Mouse (Mus musculus) 416B (cell line): ENCODE data around the gene Chpf2.

Source experiments
- DNase-seq: peaks from one replicate; pipeline ENCODE4 v3.0.0; 2011; ENCODE audit warnings: low read depth

Chpf2 gene

GRCm38 (mm10) chr5:24605321-24605979, 18.9 kb downstream of the Chpf2 start:
- no peak for DNase-seq

GRCm38 (mm10) chr5:24605980-24606665, 19.6 kb downstream of the Chpf2 start:
- DNase-seq = no peak

- DNase-seq = no peak
Observed at GRCm38 (mm10) chr5:24609388-24609787, 22.8 kb downstream of the Chpf2 start.

- DNase-seq = no peak
Observed at GRCm38 (mm10) chr5:24611366-24612301, 25.1 kb downstream of the Chpf2 start.

- no peak for DNase-seq
Observed at GRCm38 (mm10) chr5:24612302-24612649, 25.7 kb downstream of the Chpf2 start.

- no peak for DNase-seq
Observed at GRCm38 (mm10) chr5:24615097-24615496, 28.6 kb downstream of the Chpf2 start.

- DNase-seq = no peak
Observed at GRCm38 (mm10) chr5:24618921-24619320, 32.4 kb downstream of the Chpf2 start.

GRCm38 (mm10) chr5:24620116-24620515, 33.6 kb downstream of the Chpf2 start:
- DNase-seq = no peak

- no peak for DNase-seq
Observed at GRCm38 (mm10) chr5:24620626-24621025, 34.1 kb downstream of the Chpf2 start.

- DNase-seq = no peak
Observed at GRCm38 (mm10) chr5:24622386-24623040, 36.0 kb downstream of the Chpf2 start.

- no peak for DNase-seq
Observed at GRCm38 (mm10) chr5:24623041-24623985, 36.8 kb downstream of the Chpf2 start.

GRCm38 (mm10) chr5:24623986-24624821, 37.7 kb downstream of the Chpf2 start, which contains the start of gene Smarcd3:
TSS of gene Smarcd3 (minus strand) at chr5:24624411.
- DNase-seq = no peak

GRCm38 (mm10) chr5:24624822-24625120, 38.2 kb downstream of the Chpf2 start:
- DNase-seq = no peak

- DNase-seq = no peak
Observed at GRCm38 (mm10) chr5:24629712-24630111, 43.2 kb downstream of the Chpf2 start.

GRCm38 (mm10) chr5:24635093-24635492, 48.6 kb downstream of the Chpf2 start:
- DNase-seq = no peak

- no peak for DNase-seq
Observed at GRCm38 (mm10) chr5:24635526-24636141, 49.1 kb downstream of the Chpf2 start.

- no peak for DNase-seq
Observed at GRCm38 (mm10) chr5:24636987-24637386, 50.4 kb downstream of the Chpf2 start.

GRCm38 (mm10) chr5:24638131-24638530, 51.6 kb downstream of the Chpf2 start:
- no peak for DNase-seq

GRCm38 (mm10) chr5:24639081-24639480, 52.5 kb downstream of the Chpf2 start:
- no peak for DNase-seq
